Mouse (Mus musculus) cerebellum, postnatal 36 days (tissue): ENCODE data around the gene Ston2.

ENCODE experiments used
- DNase-seq, 2 experiments: peaks; one replicate each; pipeline ENCODE4 v3.0.0; 2021 to 2022; ENCODE audit warnings: mixed read lengths in 2 of 2

Gene Ston2

DNA sequence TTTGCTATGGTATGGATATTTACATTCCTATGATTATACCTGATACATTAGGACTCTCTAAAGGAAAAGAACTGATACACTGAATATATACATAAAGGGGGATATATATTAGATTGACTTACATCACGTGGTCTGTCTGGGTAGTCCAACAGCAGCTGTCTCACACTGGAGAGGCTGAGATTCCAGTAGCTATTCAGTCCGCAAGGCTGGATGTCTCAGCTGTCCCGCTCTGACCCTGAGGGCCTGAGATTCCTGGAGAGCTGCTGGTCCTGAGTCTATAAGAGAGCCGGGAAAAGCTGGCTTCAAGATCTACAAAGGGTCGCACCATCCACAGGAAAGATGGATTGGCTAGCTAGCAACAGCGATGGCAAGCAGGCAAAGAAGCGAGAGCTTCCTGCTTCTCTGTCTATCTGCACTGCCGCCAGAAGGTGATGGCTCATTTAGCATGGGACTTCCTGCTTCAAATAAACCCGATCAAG, at the start of gene Ston2:
TSS of gene Ston2 (minus strand) at position 429 of the 479 bp plus-strand sequence.
- DNase-seq, result no peak

DNA sequence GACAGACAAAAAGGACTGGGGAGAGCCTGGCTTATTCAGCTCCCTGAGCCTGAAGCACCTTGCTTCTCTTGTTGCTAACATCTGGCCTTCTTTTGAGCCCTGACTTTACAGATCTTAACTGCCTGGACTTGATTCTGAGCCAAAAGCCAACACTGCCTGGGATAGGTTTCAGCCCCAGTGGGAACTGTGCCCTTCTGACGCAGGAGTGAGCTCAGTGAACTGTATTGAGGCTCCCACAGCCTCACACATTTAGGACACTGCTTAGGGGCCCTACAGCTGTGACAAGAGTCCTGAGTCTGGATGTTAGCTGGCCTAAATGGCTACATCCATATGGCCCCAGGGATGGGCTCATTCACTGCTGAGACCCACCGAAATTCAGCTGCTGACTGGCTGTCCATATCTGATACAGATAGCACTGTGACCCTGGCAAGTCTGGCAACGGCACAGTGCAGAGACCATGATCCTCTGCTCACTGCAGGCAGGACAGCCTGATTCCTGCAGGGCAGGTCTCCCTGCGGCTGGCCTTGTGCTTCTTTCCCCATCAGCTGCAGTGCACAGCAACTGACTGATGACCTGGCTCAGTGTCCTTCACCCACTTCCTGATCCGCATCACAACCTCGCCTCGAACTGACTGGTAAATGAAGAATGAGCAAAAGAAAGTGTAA, 49.3 kb upstream of the Ston2 start:
- DNase-seq, result no peak

DNA sequence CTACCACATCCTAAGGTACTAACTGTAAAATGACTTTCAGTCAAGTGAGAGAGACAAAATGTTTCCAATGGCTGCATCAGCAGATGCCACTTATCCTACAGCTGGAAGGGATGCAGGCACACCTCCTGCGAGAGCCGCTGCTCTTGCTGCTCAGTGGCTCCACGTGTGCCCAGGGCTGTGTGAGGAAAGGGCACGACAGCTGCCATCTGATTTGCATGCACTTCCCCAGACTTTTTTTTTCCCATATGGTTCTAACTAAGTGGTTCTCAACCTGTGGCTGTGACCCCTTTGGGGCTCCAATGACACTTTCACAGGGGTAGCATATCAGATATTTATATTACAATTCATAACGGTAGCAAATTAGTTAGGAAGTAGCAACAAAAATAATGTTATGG, 45.7 kb upstream of the Ston2 start:
- no peak for DNase-seq

DNA sequence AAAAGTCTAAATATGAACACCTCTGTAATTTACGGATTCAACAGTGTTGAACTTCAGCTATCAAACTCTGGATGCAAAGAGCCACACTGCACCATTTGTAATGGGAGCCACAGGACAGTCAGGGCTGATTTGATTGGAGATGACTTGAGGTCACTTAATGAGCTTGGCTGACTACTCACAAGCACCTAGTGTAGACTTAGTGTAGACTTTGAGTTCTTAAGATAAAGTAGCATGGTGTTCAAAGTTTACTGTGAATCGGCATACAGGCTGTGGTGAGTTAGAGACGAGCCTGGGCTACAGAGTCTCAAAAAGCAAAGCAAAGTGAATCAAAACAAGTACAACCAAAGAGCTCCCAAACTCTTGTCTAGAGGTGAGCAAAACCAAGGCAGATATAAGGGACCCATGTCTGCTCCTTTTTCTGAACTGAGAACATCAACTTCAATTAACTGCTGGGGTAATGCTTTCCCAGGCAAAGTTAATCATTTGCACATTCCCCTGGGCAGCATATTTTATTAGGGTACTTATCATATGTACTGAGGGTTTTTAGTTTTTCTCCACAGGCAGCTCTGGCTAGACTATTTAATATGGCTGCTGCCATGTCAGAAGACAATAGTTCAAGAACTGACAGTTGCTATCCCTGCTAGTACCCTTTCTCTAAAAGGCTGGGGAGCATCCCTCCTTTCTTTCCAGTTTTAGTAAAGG, 45.2 kb upstream of the Ston2 start:
- DNase-seq, result no peak

DNA sequence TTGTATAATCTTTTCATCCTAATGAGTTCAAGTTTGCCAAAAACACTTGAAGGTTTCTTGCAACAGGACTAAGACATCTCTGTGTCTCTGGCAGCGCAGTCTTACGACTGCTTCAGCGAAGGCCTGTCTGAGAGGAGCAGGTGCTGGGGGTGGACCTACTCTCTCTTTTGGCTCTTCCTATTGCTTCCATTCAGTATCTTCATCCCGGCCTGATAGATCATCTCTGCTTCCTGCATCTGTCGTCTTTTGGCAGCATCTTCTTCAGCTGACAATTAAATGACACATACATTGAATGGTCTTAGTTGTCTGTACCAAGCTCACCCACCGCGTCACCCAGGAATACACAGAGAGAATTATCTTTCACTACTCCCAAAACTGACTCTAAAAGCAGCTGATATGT, 43.2 kb upstream of the Ston2 start:
- DNase-seq, result no peak

DNA sequence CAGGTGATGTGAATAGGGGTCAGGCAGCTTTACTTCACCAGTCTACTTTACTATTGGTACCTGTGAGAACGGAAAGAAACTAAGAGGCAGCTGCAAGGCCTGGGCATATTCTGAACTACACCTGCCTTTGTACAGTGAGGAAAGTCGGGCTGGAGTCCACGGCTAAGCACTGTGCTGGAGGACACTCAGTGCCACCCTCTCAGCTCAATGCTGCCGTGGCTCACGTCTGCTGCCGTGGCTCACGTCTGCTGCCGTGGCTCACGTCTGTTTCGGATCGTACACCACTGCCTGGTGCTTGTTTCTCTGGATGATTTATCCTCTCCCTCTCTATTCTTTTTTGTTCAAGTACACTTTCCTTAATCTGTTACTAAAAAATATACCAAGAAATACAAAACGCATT, 32.3 kb upstream of the Ston2 start:
- no peak for DNase-seq

DNA sequence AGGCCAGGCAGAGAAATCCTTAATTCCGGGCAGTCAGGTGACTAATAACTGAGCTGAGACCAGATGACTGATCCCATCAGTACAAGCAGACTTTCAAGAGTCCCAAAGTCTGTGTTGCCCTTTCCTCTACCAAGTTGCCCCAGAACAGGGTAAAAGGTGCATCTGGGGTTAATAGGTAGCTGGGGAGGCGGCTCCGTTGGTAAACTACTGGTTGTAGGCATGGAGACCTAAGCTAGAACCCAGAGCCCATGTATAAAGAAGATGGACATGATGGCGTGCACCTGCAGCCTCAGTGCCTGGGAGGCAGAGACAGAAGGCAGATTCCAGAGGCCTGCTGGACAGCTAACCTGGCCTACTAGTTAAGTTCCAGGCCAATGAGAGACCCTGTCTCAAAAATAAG, 30.5 kb upstream of the Ston2 start:
- DNase-seq, result no peak

- DNase-seq, result peak; percentile 31 to 41
These were observed 27.8 kb upstream of the Ston2 start for GRCm38 (mm10) chr12:91815990-91816389.

GRCm38 (mm10) chr12:91815552-91815951, 27.4 kb upstream of the Ston2 start:
- DNase-seq, result no peak

DNA sequence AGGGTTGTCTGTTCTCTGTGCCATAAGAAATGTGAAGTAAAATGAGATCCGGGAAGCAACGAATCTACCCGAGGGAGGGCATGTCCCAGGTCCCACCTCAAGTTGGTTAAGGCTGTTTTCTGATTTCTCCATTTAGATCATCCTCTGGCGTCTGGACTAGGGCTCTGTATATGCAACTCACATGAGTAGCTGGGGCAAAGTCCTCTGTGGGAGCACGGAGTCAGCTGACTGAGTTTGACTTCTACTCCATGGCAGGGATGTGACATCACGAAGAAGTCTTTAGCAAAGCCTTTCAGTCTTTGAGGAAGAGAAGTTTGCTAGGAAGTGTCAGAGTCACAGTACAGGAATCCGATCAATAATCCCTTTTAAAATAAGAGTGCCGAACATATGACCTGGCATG, 20.7 kb upstream of the Ston2 start:
- DNase-seq, result no peak

- DNase-seq, result no peak
These were observed 19.6 kb upstream of the Ston2 start for GRCm38 (mm10) chr12:91807761-91808160.

- no peak for DNase-seq
These were observed 18.9 kb upstream of the Ston2 start for GRCm38 (mm10) chr12:91807095-91807494.

DNA sequence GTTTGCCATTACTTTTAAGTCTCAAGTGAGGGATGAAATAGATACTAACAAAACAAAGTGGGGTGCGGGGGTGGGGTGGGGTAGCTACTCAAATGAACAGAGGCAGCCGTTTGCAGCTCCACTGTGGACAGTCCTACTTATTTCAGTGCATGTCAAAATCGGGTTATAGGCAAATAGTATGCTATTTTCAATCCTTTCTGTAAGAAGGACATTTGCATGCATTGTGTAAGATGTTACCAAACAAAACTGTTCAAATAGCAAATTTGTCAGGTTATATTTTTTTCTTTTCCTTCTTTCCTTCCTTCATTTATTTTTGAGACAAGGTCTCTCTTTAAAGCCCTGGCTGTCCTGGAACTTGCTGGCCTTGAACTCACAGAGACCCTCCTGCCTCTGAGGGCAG, 16.1 kb upstream of the Ston2 start:
- no peak for DNase-seq

DNA sequence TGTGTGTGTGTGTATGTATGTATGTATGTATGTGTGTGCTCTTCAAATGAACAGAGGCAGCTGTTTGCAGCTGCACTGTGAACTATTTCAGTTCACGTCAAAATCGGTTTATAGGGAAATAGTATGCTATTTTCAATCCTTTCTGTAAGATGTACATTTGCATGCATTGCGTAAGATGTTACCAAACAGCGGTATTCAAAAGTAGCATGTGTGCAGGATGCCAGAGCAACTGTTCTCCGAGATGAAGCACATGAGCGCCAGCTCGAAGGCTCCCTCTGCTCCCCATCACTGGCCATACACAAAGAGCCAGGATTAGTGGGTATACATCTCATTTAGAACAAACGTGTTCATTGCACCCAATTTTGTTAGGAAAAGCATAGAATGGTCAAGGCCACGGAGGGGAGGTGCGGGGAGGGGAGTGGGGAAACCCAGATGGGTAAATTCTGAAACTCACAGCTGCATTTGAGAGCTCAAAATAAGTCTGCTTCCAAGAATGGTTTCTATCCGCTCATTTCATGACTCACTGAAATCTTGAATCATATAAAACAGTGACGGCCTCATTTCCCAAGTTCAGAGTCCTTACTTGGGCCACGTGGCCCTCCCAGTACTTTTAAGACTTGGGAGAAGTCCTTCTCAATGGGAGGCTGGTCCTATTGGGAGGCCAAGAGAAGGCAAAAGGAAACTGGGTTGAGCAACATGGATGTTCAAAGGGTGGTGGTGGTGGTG, 15.2 kb upstream of the Ston2 start:
- no peak for DNase-seq

DNA sequence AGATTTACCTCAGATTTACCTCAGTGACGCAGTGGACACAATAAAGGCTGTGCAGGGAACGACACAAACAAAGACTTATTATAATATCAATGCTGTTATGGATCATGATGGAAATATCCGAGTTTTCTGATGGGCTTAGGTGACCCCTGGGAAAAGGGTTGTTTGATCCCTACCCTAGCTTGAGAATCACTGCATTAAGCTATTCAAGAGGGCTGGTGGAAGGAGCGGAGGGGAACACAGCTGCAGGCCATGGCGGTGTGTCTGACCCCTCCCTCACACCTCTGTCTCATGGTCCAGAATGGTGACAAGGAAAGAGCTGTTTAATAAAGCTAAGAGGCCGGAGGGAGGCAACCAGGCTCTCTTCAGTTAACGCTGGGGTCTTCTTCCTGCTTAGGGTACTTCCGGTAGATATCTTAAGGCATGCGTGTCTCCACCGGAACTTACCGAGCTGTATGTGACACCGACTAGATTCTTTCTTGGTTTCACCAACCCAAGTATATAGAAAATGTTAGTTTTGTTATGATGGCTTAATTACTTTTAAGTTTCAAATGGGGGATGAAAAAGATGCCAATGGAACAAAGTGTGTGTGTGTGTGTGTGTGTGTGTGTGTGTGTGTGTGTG, 14.5 kb upstream of the Ston2 start:
- DNase-seq, result no peak

DNA sequence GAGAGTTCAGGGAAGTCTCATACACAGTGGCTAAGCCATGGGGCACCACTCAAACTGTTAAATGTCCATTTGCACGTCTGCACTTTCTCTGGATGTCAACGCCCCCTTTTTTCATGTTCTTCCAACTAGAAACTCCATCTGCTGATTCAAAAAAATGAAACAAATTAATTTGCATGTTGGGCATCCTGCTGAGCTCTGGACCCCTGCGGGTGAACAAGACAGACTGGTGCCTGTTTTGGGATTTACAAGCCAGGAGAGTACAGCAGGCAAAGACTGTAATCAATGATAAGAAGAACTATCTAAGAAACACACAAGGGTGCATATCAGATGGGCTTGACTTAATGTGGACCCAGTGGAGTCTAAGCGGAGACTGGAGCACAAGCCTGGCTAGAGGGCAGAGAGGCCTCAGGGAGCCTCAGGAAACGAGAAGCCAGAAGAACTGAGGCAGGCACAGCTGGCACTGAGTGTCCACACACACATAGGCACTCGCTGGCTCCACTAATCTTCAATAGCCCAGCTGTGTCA, 12.7 kb upstream of the Ston2 start:
- no peak for DNase-seq

- DNase-seq, result no peak
These were observed 11.7 kb upstream of the Ston2 start for GRCm38 (mm10) chr12:91799821-91800335.

DNA sequence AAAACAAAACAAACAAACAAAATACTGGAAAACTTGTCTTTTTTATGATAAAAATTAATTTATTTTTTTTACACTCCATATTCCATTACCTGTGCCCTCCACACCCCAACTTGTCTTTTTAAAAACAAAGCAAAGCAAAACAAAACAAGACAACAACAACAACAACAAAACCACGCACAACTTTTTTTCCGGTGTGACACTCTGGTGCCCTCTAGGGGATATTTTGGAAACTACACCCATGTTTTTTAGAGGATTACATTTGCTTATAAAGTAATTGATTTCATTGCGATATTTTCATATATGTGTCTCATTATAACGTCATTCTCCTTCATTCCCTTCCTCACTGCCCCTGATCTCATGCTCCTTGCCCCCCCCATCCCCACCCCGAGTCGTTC, 11.2 kb upstream of the Ston2 start:
- no peak for DNase-seq

- no peak for DNase-seq
These were observed 10.7 kb upstream of the Ston2 start for GRCm38 (mm10) chr12:91798720-91799378.

GRCm38 (mm10) chr12:91796774-91797173, 8.6 kb upstream of the Ston2 start:
- no peak for DNase-seq

- DNase-seq, result no peak
These were observed 5.1 kb upstream of the Ston2 start for GRCm38 (mm10) chr12:91793266-91793665.

DNA sequence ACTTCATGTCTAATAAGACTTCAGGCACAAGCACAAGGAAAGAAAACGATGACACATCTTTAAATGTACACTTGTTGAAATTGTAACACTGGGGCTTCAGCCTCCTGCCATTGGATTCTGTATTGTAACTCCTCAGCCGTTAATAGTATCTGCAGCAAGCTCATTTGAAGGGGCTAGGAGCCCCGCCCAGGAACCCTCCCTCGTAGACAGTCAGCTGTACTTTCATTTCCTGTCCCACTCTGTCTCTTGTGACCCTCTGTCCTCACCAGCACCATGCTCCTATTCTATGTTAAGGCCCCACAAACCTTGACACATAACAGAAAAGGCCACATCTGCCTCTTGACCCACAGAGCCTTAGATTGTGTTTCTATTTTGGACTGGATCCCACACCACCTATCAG, 3.6 kb upstream of the Ston2 start:
- DNase-seq, result no peak
